Comparison of ENCODE assay signal across 7 mouse cellular contexts in the genomic region with DNA sequence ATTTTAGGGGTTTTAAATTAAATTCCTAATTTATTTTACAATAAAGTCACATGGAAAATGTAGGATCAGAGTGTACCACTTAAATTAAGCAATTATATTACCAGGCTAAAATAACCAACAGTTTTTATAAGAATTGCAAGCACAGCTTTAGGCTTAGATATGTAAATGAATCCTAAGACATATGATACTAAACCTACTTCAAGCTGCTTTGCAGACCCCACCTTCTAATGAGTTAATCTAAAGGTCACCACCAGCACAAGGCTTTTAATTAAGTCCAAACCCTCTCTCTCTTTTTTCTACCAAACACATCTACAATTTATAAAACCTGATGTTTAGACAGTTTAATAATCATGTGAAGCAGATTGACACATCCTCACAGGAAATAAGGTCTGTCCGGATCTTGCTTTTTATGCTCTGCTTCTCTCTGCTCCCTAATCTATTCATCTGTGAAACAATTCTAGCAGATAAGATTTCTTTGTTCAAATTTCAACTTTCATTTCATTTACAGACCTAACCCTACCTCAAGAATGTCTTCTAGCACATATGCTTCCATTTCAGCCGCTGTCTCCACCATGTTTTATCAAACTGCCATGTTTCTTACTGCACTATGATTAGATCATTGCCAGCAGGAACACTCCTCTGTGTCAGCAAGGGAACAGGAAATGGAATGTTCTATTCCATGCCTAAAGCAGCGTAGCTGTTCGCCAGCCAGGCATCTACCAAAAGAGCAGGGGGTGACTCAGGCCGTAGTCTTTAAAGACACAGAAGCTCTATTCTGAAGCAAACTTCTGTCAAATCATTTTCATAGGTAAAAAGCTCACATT. TPM values are rescaled to one million over a fixed set of nuclear protein-coding genes. Genes with fewer than 3 reads are reported as not detected.
DNase-seq lines count a peak whose midpoint lies in the region; ATAC-seq lines count a peak whose summit lies in the region.

No protein-coding gene starts in this region.

- DNase-seq in adrenal gland, adult 18-20 months (ENCODE audit: low spot score in 2 of 2) = peak; percentile 24 to 43
- DNase-seq in cerebellum, postnatal 36 days = peak; percentile 71 to 74
- peak; percentile 63 to 66 for DNase-seq in gastrocnemius, adult 8-10 months (ENCODE audit: low spot score in 2 of 2)
- peak; percentile 50 to 85 for DNase-seq in layer of hippocampus, postnatal 14 days (ENCODE audit: low spot score in 2 of 2)
- peak; percentile 40 for DNase-seq in ovary, postnatal 36 days (ENCODE audit: low spot score)

- no peaks in the 10 kb centered on the region for H3K36me3 ChIP-seq in hindbrain, embryonic 16.5 days (ENCODE audit: control insufficient read depth, insufficient read depth, low read length)
- no peaks in the 10 kb centered on the region for H3K36me3 ChIP-seq in lung, embryonic 16.5 days (ENCODE audit: control insufficient read depth, insufficient read depth, low read length)

- H3K27ac ChIP-seq in hindbrain, embryonic 16.5 days (ENCODE audit: low read depth, low read length) = peak overlapping the region; percentile 10; the same call in 1 of the 2 replicates
- 0 out of 2 replicates have a peak overlapping the region, but pooled peaks have one; percentile 9 for H3K27ac ChIP-seq in lung, embryonic 16.5 days (ENCODE audit: low read length)

- 10% methylated on average over 5 of the region's 5 CpGs for WGBS in hindbrain, embryonic 16.5 days
- 35% methylated on average over 5 of the region's 5 CpGs for WGBS in lung, embryonic 16.5 days

- H3K4me3 ChIP-seq in hindbrain, embryonic 16.5 days (ENCODE audit: low read length) = peak overlapping the region; percentile 43
- H3K4me3 ChIP-seq in lung, embryonic 16.5 days (ENCODE audit: low read length) = peak overlapping the region; percentile 25

- peak overlapping the region; percentile 59 for H3K4me2 ChIP-seq in hindbrain, embryonic 16.5 days (ENCODE audit: low read length)
- peak overlapping the region; percentile 41 for H3K4me2 ChIP-seq in lung, embryonic 16.5 days (ENCODE audit: low read depth, low read length)

- H3K9ac ChIP-seq in hindbrain, embryonic 16.5 days (ENCODE audit: low read depth, low read length) = peak overlapping the region; percentile 39
- no peak overlapping the region for H3K9ac ChIP-seq in lung, embryonic 16.5 days (ENCODE audit: low read length)

- no peaks in the 10 kb centered on the region for H3K27me3 ChIP-seq in hindbrain, embryonic 16.5 days (replicated peaks; ENCODE audit: control insufficient read depth, insufficient read depth, low read length)
- H3K27me3 ChIP-seq in lung, embryonic 16.5 days (ENCODE audit: control insufficient read depth, insufficient read depth, low read depth, low read length) = no peaks in the 10 kb centered on the region

- H3K4me1 ChIP-seq in hindbrain, embryonic 16.5 days (ENCODE audit: control insufficient read depth, insufficient read depth, low read depth, low read length) = peaks cover 13% of the 10 kb centered on the region
- no peaks in the 10 kb centered on the region; the same call in 1 of the 2 replicates for H3K4me1 ChIP-seq in lung, embryonic 16.5 days (replicated peaks; ENCODE audit: control insufficient read depth, insufficient read depth, low read length)

- H3K9me3 ChIP-seq in hindbrain, embryonic 16.5 days (ENCODE audit: control insufficient read depth, low read length) = no peaks in the 10 kb centered on the region
- no peaks in the 10 kb centered on the region for H3K9me3 ChIP-seq in lung, embryonic 16.5 days (ENCODE audit: control insufficient read depth, low read length)

- peak; percentile 95 for ATAC-seq in hindbrain, embryonic 16.5 days
- peak; percentile 89 for ATAC-seq in lung, embryonic 16.5 days (ENCODE audit: low read depth)

RNA-seq across cellular contexts. Expression of gene Ankrd17, which starts 27.0 kb away (rescaled TPM):
- 10 to 100 TPM; 75.6 to 89.5 TPM for total RNA-seq in adrenal gland, adult 18-20 months (2021)
- total RNA-seq in gastrocnemius, adult 8-10 months (2022) = 10 to 100 TPM; 46.3 to 52.5 (median 48.1) TPM
- 26.5 and 27.3 TPM in 2 replicates for polyA plus RNA-seq in hindbrain, embryonic 16.5 days (2015; fragmentation: Nextera tagmentation; extraction: Ambion mirVana)
- total RNA-seq in layer of hippocampus, postnatal 14 days (2021) = 100 to 1,000 TPM; 106 to 110 TPM
- polyA plus RNA-seq in lung, embryonic 16.5 days (2015; fragmentation: Nextera tagmentation; extraction: Ambion mirVana) = 18.7 and 19.8 TPM in 2 replicates

RNA-seq across cellular contexts. Expression of gene Gm9958, which starts 27.7 kb away (rescaled TPM):
- 1 to 10 TPM; 2.5 to 2.9 TPM for total RNA-seq in adrenal gland, adult 18-20 months (2021)
- under 1 TPM; 0.19 to 0.46 (median 0.31) TPM for total RNA-seq in gastrocnemius, adult 8-10 months (2022)
- 3.3 and 3.7 TPM in 2 replicates for polyA plus RNA-seq in hindbrain, embryonic 16.5 days (2015; fragmentation: Nextera tagmentation; extraction: Ambion mirVana)
- total RNA-seq in layer of hippocampus, postnatal 14 days (2021) = 1 to 10 TPM; 1.1 to 1.5 TPM
- polyA plus RNA-seq in lung, embryonic 16.5 days (2015; fragmentation: Nextera tagmentation; extraction: Ambion mirVana) = 6.7 and 7.5 TPM in 2 replicates

Comparison
In these comparisons a context has a peak if more than half of its experiments do, and no peak if none do; other contexts are left out.
1. Peak in every context shown above with its lines: DNase-seq, ATAC-seq, H3K4me3 ChIP-seq and H3K27ac ChIP-seq.